Mouse (Mus musculus): Measurements from ENCODE around the gene Cpe. TPM values are rescaled to one million over a fixed set of nuclear protein-coding genes. Genes with fewer than 3 reads are reported as not detected.
A peak's percentile ranks its signal among the peaks of the same experiment; 100 is the strongest.

Cpe gene
- polyA plus RNA-seq (2014; fragmentation: Nextera tagmentation; extraction: Ambion mirVana): 63.8 and 65.0 TPM in 2 replicates

GRCm38 (mm10) chr8:64692651-64693201 is at the start of gene Cpe:
Gene Cpe, minus strand, starts transcription at chr8:64693054.
- Histone ChIP-seq H3K9me3 (ENCODE audit: control insufficient read depth, low read length) (no peaks in the 10 kb centered on the region), H3K27me3 (ENCODE audit: control insufficient read depth, insufficient read depth, low read length) (no peaks in the 10 kb centered on the region), H3K36me3 (ENCODE audit: control insufficient read depth, insufficient read depth, low read length) (no peaks in the 10 kb centered on the region), H3K4me1 (ENCODE audit: control insufficient read depth, insufficient read depth, low read length) (no peaks in the 10 kb centered on the region), H3K4me3 (ENCODE audit: low read length) (peak within 1 kb of the TSS; percentile 58), H3K9ac (ENCODE audit: low read depth, low read length) (peak within 1 kb of the TSS; percentile 75), H3K4me2 (replicated peaks; ENCODE audit: low read depth, low read length) (peak within 1 kb of the TSS; percentile 91), H3K27ac (ENCODE audit: low read depth, low read length) (peak within 1 kb of the TSS; percentile 69)
- WGBS: under 1% methylated on average over 54 of the region's 54 CpGs
- peak; percentile 99 for ATAC-seq (ENCODE audit: low FRiP score, low TSS enrichment)

GRCm38 (mm10) chr8:64740547-64741211 is 47.8 kb upstream of the Cpe start:
- no peaks in the 10 kb centered on the region for H3K27me3 ChIP-seq (ENCODE audit: control insufficient read depth, insufficient read depth, low read length)
- no peak overlapping the region for H3K9ac ChIP-seq (ENCODE audit: low read depth, low read length)
- no peaks in the 10 kb centered on the region for H3K9me3 ChIP-seq (ENCODE audit: control insufficient read depth, low read length)
- H3K4me3 ChIP-seq (ENCODE audit: low read length): no peak overlapping the region
- H3K4me1 ChIP-seq (ENCODE audit: control insufficient read depth, insufficient read depth, low read length): no peaks in the 10 kb centered on the region
- no peak for ATAC-seq (ENCODE audit: low FRiP score, low TSS enrichment)
- WGBS: 97% methylated on average over 13 of the region's 13 CpGs
- H3K36me3 ChIP-seq (ENCODE audit: control insufficient read depth, insufficient read depth, low read length): peaks cover 4% of the 10 kb centered on the region; the same call in 1 of the 2 replicates
- no peak overlapping the region for H3K4me2 ChIP-seq (replicated peaks; ENCODE audit: low read depth, low read length)
- H3K27ac ChIP-seq (ENCODE audit: low read depth, low read length): no peak overlapping the region

- Histone ChIP-seq H3K4me1 (ENCODE audit: control insufficient read depth, insufficient read depth, low read length) (no peaks in the 10 kb centered on the region), H3K27me3 (ENCODE audit: control insufficient read depth, insufficient read depth, low read length) (no peaks in the 10 kb centered on the region), H3K9me3 (ENCODE audit: control insufficient read depth, low read length) (no peaks in the 10 kb centered on the region), H3K27ac (ENCODE audit: low read depth, low read length) (no peak overlapping the region), H3K36me3 (ENCODE audit: control insufficient read depth, insufficient read depth, low read length) (peaks cover 4% of the 10 kb centered on the region; the same call in 1 of the 2 replicates), H3K9ac (ENCODE audit: low read depth, low read length) (no peak overlapping the region), H3K4me3 (ENCODE audit: low read length) (no peak overlapping the region), H3K4me2 (replicated peaks; ENCODE audit: low read depth, low read length) (no peak overlapping the region)
- no peak for ATAC-seq (ENCODE audit: low FRiP score, low TSS enrichment)
- WGBS: 81% methylated on average over 1 of the region's 1 CpGs
These were observed 46.1 kb upstream of the Cpe start for GRCm38 (mm10) chr8:64738916-64739315.

GRCm38 (mm10) chr8:64736767-64737323 is 44.0 kb upstream of the Cpe start:
- H3K27ac ChIP-seq (ENCODE audit: low read depth, low read length): no peak overlapping the region
- 82% methylated on average over 3 of the region's 3 CpGs for WGBS
- no peaks in the 10 kb centered on the region for H3K27me3 ChIP-seq (ENCODE audit: control insufficient read depth, insufficient read depth, low read length)
- ATAC-seq (ENCODE audit: low FRiP score, low TSS enrichment): no peak
- no peak overlapping the region for H3K9ac ChIP-seq (ENCODE audit: low read depth, low read length)
- peaks cover 8% of the 10 kb centered on the region; the same call in 1 of the 2 replicates for H3K4me1 ChIP-seq (ENCODE audit: control insufficient read depth, insufficient read depth, low read length)
- no peak overlapping the region for H3K4me2 ChIP-seq (replicated peaks; ENCODE audit: low read depth, low read length)
- H3K9me3 ChIP-seq (ENCODE audit: control insufficient read depth, low read length): no peaks in the 10 kb centered on the region
- no peaks in the 10 kb centered on the region; the same call in 1 of the 2 replicates for H3K36me3 ChIP-seq (ENCODE audit: control insufficient read depth, insufficient read depth, low read length)
- H3K4me3 ChIP-seq (ENCODE audit: low read length): no peak overlapping the region

- Histone ChIP-seq H3K4me2 (replicated peaks; ENCODE audit: low read depth, low read length) (no peak overlapping the region), H3K4me1 (ENCODE audit: control insufficient read depth, insufficient read depth, low read length) (peaks cover 10% of the 10 kb centered on the region; the same call in 1 of the 2 replicates), H3K9me3 (ENCODE audit: control insufficient read depth, low read length) (no peaks in the 10 kb centered on the region), H3K9ac (ENCODE audit: low read depth, low read length) (no peak overlapping the region), H3K27me3 (ENCODE audit: control insufficient read depth, insufficient read depth, low read length) (no peaks in the 10 kb centered on the region), H3K4me3 (ENCODE audit: low read length) (no peak overlapping the region), H3K27ac (ENCODE audit: low read depth, low read length) (no peak overlapping the region), H3K36me3 (ENCODE audit: control insufficient read depth, insufficient read depth, low read length) (peaks cover 6% of the 10 kb centered on the region)
- no peak for ATAC-seq (ENCODE audit: low FRiP score, low TSS enrichment)
- WGBS: 90% methylated on average over 8 of the region's 8 CpGs
These were observed 42.3 kb upstream of the Cpe start for GRCm38 (mm10) chr8:64735161-64735560.

- Histone ChIP-seq H3K4me2 (replicated peaks; ENCODE audit: low read depth, low read length) (peak within 1 kb of the TSS; percentile 76), H3K27ac (ENCODE audit: low read depth, low read length) (no peak within 1 kb of the TSS; the same call in 1 of the 2 replicates)
- WGBS: under 1% methylated on average over 60 of the region's 60 CpGs
These were observed 40.6 kb upstream of the Cpe start, which contains the start of gene Msmo1 for GRCm38 (mm10) chr8:64733271-64733943. Gene Msmo1, minus strand, starts transcription at chr8:64733792.

GRCm38 (mm10) chr8:64732596-64732995 is 39.7 kb upstream of the Cpe start:
- Histone ChIP-seq H3K27ac (ENCODE audit: low read depth, low read length) (no peak overlapping the region), H3K4me3 (ENCODE audit: low read length) (peak overlapping the region; percentile 81), H3K36me3 (ENCODE audit: control insufficient read depth, insufficient read depth, low read length) (peaks cover 18% of the 10 kb centered on the region), H3K9ac (ENCODE audit: low read depth, low read length) (peak overlapping the region; percentile 63), H3K9me3 (ENCODE audit: control insufficient read depth, low read length) (no peaks in the 10 kb centered on the region), H3K27me3 (ENCODE audit: control insufficient read depth, insufficient read depth, low read length) (no peaks in the 10 kb centered on the region), H3K4me2 (replicated peaks; ENCODE audit: low read depth, low read length) (peak overlapping the region; percentile 76), H3K4me1 (ENCODE audit: control insufficient read depth, insufficient read depth, low read length) (peaks cover 10% of the 10 kb centered on the region; the same call in 1 of the 2 replicates)
- no peak for ATAC-seq (ENCODE audit: low FRiP score, low TSS enrichment)
- WGBS: 9% methylated on average over 9 of the region's 9 CpGs

More at GRCm38 (mm10) chr8:64733271-64733943, 40.6 kb upstream of the Cpe start, which contains the start of gene Msmo1:
- Histone ChIP-seq H3K9me3 (ENCODE audit: control insufficient read depth, low read length) (no peaks in the 10 kb centered on the region), H3K9ac (ENCODE audit: low read depth, low read length) (peak within 1 kb of the TSS; percentile 63), H3K4me1 (ENCODE audit: control insufficient read depth, insufficient read depth, low read length) (peaks cover 10% of the 10 kb centered on the region; the same call in 1 of the 2 replicates), H3K27me3 (ENCODE audit: control insufficient read depth, insufficient read depth, low read length) (no peaks in the 10 kb centered on the region), H3K36me3 (ENCODE audit: control insufficient read depth, insufficient read depth, low read length) (peaks cover 15% of the 10 kb centered on the region), H3K4me3 (ENCODE audit: low read length) (peak within 1 kb of the TSS; percentile 81)
- peak; percentile 100 for ATAC-seq (ENCODE audit: low FRiP score, low TSS enrichment)

GRCm38 (mm10) chr8:64728156-64728555 is 35.3 kb upstream of the Cpe start:
- WGBS: 95% methylated on average over 7 of the region's 7 CpGs
- H3K4me1 ChIP-seq (ENCODE audit: control insufficient read depth, insufficient read depth, low read length): peaks cover 10% of the 10 kb centered on the region; the same call in 1 of the 2 replicates
- H3K36me3 ChIP-seq (ENCODE audit: control insufficient read depth, insufficient read depth, low read length): peaks cover 50% of the 10 kb centered on the region
- no peak for ATAC-seq (ENCODE audit: low FRiP score, low TSS enrichment)
- no peaks in the 10 kb centered on the region for H3K9me3 ChIP-seq (ENCODE audit: control insufficient read depth, low read length)
- no peak overlapping the region for H3K27ac ChIP-seq (ENCODE audit: low read depth, low read length)
- no peak overlapping the region for H3K9ac ChIP-seq (ENCODE audit: low read depth, low read length)
- no peak overlapping the region for H3K4me3 ChIP-seq (ENCODE audit: low read length)
- H3K27me3 ChIP-seq (ENCODE audit: control insufficient read depth, insufficient read depth, low read length): no peaks in the 10 kb centered on the region
- no peak overlapping the region for H3K4me2 ChIP-seq (replicated peaks; ENCODE audit: low read depth, low read length)

Data from kidney, embryonic 14.5 days (tissue).